Mouse (Mus musculus) hindbrain, embryonic 15.5 days (tissue): ENCODE measurements around the gene Il17rd. TPM values are rescaled to one million over a fixed set of nuclear protein-coding genes. Genes with fewer than 3 reads are reported as not detected.

ENCODE experiments used
- ATAC-seq: fragments of 200-750 bp; cut with Nextera tagmentation; 2 replicates; pipeline ENCODE4 v1.8.0; 2017; ENCODE audit warnings: low read depth, moderate number of reproducible peaks, moderate TSS enrichment; ENCODE audit not compliant: low FRiP score
- H3K27ac ChIP-seq: fragments of 300-500 bp; sonication (generic); replicated peaks from 2 replicates; pipeline ENCODE4 v1.5.1; 2015; ENCODE audit warnings: mild to moderate bottlenecking, inconsistent platforms
- H3K27me3 ChIP-seq: fragments of 300-500 bp; sonication (generic); 2 replicates; pipeline ENCODE4 v1.6.1; 2015; ENCODE audit warnings: control low read depth, inconsistent platforms
- H3K36me3 ChIP-seq: fragments of 300-500 bp; sonication (generic); 2 replicates; pipeline ENCODE4 v1.6.1; 2015; ENCODE audit warnings: control low read depth, inconsistent platforms
- H3K4me1 ChIP-seq: fragments of 300-500 bp; sonication (generic); replicated peaks from 2 replicates; pipeline ENCODE4 v1.6.1; 2015; ENCODE audit warnings: control low read depth, inconsistent platforms
- H3K4me2 ChIP-seq: fragments of 300-500 bp; sonication (generic); 2 replicates; pipeline ENCODE4 v1.6.1; 2015; ENCODE audit warnings: moderate library complexity, mild to moderate bottlenecking, inconsistent platforms
- H3K4me3 ChIP-seq: fragments of 300-500 bp; sonication (generic); 2 replicates; pipeline ENCODE4 v1.5.1; 2015; ENCODE audit warnings: mild to moderate bottlenecking, inconsistent platforms
- H3K9ac ChIP-seq: fragments of 300-500 bp; sonication (generic); 2 replicates; pipeline ENCODE4 v1.6.1; 2015; ENCODE audit warnings: inconsistent platforms
- H3K9me3 ChIP-seq: fragments of 300-500 bp; sonication (generic); 2 replicates; pipeline ENCODE4 v1.6.1; 2016; ENCODE audit warnings: control low read depth, inconsistent platforms
- WGBS: fragments of 180-500 bp; shearing (Covaris S2); methylation state at CpG from one replicate; pipeline ENCODE4 v1.1.7; 2015; 5-methylcytosine and 5-hydroxymethylcytosine counted together
- polyA plus RNA-seq: library from polyadenylated mRNA; unstranded; fragments of >200 nt; fragmentation: Nextera tagmentation; extraction: Ambion mirVana; gene quantifications from 2 replicates; pipeline ENCODE4 v1.2.1, GENCODE M21; 2015

The Il17rd gene
- polyA plus RNA-seq, 1 experiment from 2014 or later = 2.7 TPM

DNA sequence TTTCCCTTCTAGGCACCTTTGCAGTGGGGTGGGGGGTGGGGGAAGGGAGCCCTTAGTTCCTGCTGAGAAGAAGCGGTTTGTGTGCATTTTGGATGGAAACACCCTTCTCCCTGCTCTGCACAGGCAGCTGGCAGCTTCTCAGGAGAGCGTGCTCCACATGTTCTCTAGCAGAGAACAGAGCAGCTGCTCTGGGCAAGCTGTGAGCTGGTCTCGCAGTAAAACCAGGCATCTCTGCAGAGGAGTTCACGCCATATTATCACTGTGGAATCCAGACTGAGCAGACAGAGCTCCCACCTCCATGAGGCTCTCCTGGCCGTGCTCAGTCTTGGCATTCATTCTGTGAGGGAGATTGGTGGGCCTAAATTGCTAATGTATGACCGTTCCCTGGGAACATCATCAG lies 64.0 kb downstream of the Il17rd start:
- Histone ChIP-seq H3K4me3 (no peak overlapping the region), H3K4me2 (no peak overlapping the region), H3K36me3 (no peaks in the 10 kb centered on the region; the same call in 1 of the 2 replicates), H3K27me3 (no peaks in the 10 kb centered on the region), H3K4me1 (peaks cover 4% of the 10 kb centered on the region), H3K9me3 (no peaks in the 10 kb centered on the region), H3K27ac (peak overlapping the region; percentile 58; the same call in 1 of the 2 replicates), H3K9ac (no peak overlapping the region)
- WGBS = 53% methylated on average over 6 of the region's 6 CpGs
- no peak for ATAC-seq

DNA sequence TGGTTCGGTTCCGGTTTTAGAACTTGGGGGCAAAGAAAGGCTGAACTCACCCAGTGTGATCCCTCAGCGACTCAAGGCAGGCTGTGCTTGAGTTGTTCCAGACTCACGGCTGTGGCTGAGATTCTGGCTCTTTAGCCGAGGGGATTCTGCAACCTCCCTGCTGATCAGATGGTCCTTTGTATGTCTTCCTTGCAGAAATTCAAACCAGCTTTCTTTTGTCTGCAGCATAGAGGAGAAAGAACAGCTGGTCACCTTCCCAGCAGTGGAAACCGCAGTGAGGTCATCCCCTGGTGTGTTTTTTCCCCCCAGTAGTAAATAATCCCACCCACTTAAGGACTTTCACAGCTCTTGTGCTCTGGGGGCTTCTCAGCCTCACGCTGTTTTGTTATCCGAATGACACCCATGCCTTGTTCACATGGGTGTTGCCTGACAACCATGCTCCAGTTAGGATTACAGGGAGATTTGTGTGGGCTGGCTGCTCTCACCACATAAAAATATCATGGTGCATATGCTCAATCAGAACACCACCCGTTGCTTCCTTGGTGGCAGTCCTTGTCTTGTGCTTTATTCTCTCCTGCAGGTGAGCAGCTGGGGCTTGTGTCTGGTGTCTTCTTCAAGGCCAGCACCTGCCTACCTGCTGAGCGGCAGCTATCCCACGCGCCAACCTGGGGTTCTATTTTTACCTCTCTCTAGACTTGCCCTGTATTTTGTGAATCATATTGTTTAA lies 67.2 kb downstream of the Il17rd start:
- Histone ChIP-seq H3K36me3 (no peaks in the 10 kb centered on the region), H3K27ac (no peak overlapping the region), H3K4me1 (peaks cover 4% of the 10 kb centered on the region), H3K9me3 (no peaks in the 10 kb centered on the region), H3K4me3 (no peak overlapping the region), H3K9ac (no peak overlapping the region), H3K4me2 (no peak overlapping the region), H3K27me3 (no peaks in the 10 kb centered on the region)
- 56% methylated on average over 12 of the region's 12 CpGs for WGBS
- no peak for ATAC-seq

DNA sequence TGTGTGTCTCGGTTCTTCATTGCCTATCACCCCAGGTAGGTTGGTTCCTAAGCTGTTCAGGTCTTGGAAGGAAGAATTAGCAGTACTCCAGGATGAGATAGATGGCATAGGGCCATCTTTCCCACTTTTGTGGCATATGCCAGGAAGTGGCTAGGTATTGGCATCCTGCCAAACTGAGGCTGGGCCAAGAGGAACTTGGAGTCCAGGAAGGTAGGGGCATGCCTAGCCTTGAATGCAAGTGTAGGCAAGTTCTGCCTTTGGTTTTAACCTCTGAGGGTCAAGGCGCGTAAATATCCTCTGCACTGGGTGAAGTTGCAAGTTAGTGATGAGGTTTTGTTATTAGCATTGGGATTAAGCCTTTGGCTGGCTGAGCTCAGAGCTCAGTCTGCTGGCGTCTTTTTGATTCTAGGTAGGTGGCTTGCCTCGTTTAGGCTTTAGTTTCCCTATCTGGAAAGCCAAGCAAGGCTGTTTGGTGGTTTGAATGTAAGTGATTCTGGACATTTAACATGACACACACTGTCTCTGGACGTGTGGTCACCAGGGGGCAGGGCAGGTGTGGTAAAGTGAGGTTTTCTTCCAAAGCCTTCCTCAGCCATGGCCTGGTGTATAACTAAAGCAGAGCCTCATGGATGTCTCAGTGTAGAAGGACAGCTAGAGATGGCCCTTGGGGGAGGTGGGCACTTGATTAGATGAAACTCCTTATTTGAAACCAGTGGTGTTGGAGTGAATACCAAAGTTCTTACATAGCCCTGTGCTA lies 70.2 kb downstream of the Il17rd start:
- no peak overlapping the region for H3K9ac ChIP-seq

DNA sequence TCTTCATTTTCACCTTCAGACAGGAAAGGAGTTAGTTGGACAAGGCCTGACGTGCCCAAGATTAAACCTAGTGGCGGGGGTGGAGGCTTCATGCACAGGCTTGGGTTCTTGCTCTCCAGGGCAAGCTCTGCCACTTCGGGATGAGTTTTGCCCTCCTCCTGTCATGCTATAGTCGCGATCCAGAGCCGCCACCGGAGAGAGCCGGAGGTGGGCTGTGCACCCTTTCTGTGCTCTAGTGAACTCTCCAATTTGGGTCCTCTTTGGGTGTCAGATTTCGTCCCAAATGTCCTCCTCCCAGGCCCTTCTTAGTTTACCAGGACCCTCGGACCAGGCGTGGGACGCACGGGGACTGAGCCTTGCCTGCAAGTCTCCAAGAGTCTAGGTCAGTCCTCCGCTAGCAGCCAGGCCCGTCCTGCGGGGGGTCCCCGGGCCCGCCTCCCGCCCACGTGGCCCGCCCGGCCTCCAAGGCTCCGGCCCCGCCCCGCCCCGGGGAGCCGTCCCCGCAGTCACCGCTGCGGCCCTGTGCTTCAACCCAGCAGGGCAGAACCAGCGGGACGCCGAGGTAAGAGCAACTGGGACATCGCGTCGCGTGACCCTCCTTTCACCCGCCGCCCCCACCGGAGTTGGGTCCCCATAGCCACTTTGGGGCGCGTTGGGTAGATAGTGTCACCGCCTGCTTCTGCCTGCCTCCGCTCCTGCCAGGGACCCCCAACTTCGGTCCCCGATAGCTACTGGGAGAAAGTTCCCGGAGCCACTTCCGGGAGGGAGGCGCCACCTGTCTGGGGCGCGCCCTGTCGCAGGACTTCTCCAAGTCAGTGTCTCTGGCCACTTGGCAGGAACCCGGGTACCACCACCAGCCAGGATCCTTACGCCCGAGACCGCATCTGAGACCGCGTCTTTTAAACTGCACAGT lies 75.9 kb downstream of the Il17rd start, which contains the start of gene Arhgef3:
TSS of gene Arhgef3 (plus strand) at position 538 of the 913 bp plus-strand sequence.
- no peaks in the 10 kb centered on the region for H3K36me3 ChIP-seq
- ATAC-seq = peak; percentile 76; the same call in 1 of the 2 replicates
- WGBS = under 1% methylated on average over 58 of the region's 58 CpGs
- peak within 1 kb of the TSS; percentile 37 for H3K9ac ChIP-seq
- H3K4me1 ChIP-seq = peaks cover 13% of the 10 kb centered on the region
- no peak within 1 kb of the TSS for H3K27ac ChIP-seq
- peak within 1 kb of the TSS; percentile 48 for H3K4me3 ChIP-seq
- peak within 1 kb of the TSS; percentile 97 for H3K4me2 ChIP-seq
- H3K27me3 ChIP-seq = peaks cover 37% of the 10 kb centered on the region
- H3K9me3 ChIP-seq = no peaks in the 10 kb centered on the region

More for the DNA sequence above, 70.2 kb downstream of the Il17rd start:
- Histone ChIP-seq H3K9me3 (no peaks in the 10 kb centered on the region), H3K4me2 (no peak overlapping the region), H3K4me1 (no peaks in the 10 kb centered on the region), H3K27ac (no peak overlapping the region), H3K27me3 (peaks cover 12% of the 10 kb centered on the region), H3K36me3 (no peaks in the 10 kb centered on the region), H3K4me3 (no peak overlapping the region)
- no peak for ATAC-seq
- WGBS = 71% methylated on average over 6 of the region's 6 CpGs

DNA sequence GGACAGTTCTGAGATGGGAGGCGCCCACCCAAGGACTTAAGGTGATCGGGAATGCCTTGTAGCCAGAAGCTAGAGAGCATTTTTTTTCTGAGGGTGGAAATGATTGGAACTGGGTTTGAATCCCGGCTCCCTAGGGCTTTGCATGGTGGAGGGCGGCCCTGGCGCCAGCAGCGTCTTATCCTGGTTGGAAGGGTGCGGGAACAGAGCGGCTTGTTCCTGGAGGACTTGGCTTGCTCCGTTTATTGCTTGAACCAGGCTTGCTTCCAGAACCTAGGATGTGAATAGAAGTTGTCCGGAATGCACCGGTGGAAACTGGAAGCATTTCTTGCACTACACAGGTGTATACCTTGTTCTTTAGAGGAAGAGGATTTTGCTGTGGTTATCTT lies 76.5 kb downstream of the Il17rd start:
- H3K9me3 ChIP-seq = no peaks in the 10 kb centered on the region
- peaks cover 13% of the 10 kb centered on the region for H3K4me1 ChIP-seq
- H3K27me3 ChIP-seq = peaks cover 37% of the 10 kb centered on the region
- H3K36me3 ChIP-seq = no peaks in the 10 kb centered on the region
- no peak for ATAC-seq
- H3K27ac ChIP-seq = no peak overlapping the region
- H3K4me3 ChIP-seq = peak overlapping the region; percentile 48
- H3K9ac ChIP-seq = peak overlapping the region; percentile 37; the same call in 1 of the 2 replicates
- WGBS = 20% methylated on average over 11 of the region's 11 CpGs
- H3K4me2 ChIP-seq = peak overlapping the region; percentile 97

DNA sequence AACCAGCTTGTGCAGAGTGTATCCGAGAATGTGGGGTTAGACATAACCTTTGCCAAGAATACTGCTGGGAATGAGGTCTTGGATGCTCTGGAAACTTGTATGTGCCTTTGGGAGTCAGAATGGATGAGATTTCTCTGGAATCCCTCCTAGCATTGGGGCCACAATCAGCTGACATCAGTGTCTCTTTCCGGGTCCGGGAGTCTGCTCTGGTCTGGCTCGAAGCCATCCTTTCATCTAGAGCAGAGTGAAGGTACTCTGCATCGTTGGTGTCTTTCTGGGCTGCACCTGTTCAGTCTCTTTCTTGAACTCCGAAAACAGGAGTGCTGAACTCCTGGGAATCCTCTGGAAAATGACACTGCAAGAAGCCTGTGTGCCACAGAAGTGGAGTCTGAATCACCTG lies 77.2 kb downstream of the Il17rd start:
- no peak for ATAC-seq
- peak overlapping the region; percentile 97; the same call in 1 of the 2 replicates for H3K4me2 ChIP-seq
- no peak overlapping the region for H3K27ac ChIP-seq
- no peaks in the 10 kb centered on the region for H3K9me3 ChIP-seq
- H3K4me1 ChIP-seq = peaks cover 13% of the 10 kb centered on the region
- H3K4me3 ChIP-seq = no peak overlapping the region
- H3K9ac ChIP-seq = no peak overlapping the region
- peaks cover 37% of the 10 kb centered on the region for H3K27me3 ChIP-seq
- 78% methylated on average over 6 of the region's 6 CpGs for WGBS
- no peaks in the 10 kb centered on the region for H3K36me3 ChIP-seq

DNA sequence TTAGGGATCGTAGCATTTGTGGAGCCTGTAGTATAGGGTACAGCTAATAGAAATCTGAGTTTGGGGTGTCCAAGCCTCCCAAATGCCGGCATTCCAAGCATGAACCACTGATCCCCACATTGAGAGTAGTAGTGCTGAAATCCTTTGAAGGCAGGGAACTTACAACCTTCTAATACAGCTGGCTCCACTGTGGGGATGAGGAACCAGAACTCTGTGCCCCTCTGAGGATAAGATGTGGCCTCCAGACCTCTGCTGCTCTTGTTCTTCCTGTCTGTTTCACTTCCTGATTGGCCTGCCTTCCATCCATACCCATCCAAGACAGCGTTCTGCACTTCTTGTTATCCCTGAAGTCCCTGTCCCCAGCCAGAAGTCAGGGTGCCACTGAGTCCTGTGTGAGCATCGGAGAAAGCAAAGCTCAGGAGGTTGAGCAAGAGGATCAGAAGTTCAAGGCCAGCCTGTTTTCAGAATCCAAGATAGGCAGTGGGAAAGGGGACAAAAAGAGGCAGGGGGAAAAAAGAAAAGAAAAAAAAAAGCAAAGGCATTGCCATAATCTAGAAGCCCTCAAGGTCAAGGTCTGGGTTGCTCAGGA lies 77.9 kb downstream of the Il17rd start:
- WGBS = 84% methylated on average over 4 of the region's 4 CpGs
- Histone ChIP-seq H3K4me3 (no peak overlapping the region), H3K27me3 (peaks cover 37% of the 10 kb centered on the region), H3K36me3 (no peaks in the 10 kb centered on the region), H3K27ac (no peak overlapping the region), H3K9ac (no peak overlapping the region), H3K9me3 (no peaks in the 10 kb centered on the region), H3K4me2 (no peak overlapping the region), H3K4me1 (peaks cover 13% of the 10 kb centered on the region)
- no peak for ATAC-seq

DNA sequence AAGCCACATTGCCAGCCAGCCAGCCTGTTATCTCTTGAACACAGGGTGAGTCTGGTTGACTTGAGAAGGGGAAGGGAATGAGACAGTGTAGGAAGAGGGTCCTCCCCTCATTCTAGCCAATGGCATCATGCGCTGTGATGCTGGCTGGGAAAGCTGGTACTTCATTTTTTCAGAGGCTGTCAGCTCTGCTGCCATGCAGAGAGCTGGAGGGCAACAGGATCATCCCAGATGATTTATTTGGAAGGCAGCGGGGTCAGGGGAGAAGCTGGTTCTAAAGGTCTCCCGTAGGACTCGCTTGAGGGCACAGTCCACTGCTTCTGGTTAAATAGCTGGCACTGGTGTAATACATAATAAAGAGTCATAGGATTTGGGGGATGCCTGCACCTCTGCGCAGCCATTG lies 79.8 kb downstream of the Il17rd start:
- 84% methylated on average over 5 of the region's 5 CpGs for WGBS
- Histone ChIP-seq H3K9ac (no peak overlapping the region), H3K4me1 (peaks cover 13% of the 10 kb centered on the region), H3K4me3 (no peak overlapping the region), H3K36me3 (no peaks in the 10 kb centered on the region), H3K27ac (no peak overlapping the region), H3K4me2 (no peak overlapping the region), H3K9me3 (no peaks in the 10 kb centered on the region), H3K27me3 (peaks cover 28% of the 10 kb centered on the region)
- no peak for ATAC-seq

DNA sequence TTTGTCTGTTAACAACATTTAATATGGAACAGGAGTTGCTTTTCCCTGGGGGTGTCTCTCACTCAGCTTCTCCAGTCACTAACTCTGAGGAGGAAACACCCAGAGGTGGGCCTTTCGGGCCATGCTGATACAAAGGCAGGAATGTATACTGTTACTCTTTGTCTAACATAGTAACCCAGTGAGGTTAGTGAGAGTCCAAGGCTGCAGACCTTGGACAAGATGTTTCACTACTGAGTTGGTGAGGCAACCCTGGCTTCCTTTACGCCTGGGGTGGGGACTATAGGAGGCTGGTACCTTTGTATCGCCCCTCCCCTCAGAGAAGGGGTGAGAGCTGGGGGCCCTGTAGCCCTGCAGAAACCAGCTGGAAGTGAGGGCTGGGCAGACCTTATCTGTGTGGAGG lies 83.9 kb downstream of the Il17rd start:
- H3K4me2 ChIP-seq = no peak overlapping the region
- no peak overlapping the region for H3K4me3 ChIP-seq
- no peaks in the 10 kb centered on the region for H3K27me3 ChIP-seq
- H3K4me1 ChIP-seq = no peaks in the 10 kb centered on the region
- H3K9me3 ChIP-seq = no peaks in the 10 kb centered on the region
- ATAC-seq = no peak
- H3K36me3 ChIP-seq = no peaks in the 10 kb centered on the region
- WGBS = 87% methylated on average over 3 of the region's 3 CpGs
- H3K27ac ChIP-seq = no peak overlapping the region
- no peak overlapping the region for H3K9ac ChIP-seq

DNA sequence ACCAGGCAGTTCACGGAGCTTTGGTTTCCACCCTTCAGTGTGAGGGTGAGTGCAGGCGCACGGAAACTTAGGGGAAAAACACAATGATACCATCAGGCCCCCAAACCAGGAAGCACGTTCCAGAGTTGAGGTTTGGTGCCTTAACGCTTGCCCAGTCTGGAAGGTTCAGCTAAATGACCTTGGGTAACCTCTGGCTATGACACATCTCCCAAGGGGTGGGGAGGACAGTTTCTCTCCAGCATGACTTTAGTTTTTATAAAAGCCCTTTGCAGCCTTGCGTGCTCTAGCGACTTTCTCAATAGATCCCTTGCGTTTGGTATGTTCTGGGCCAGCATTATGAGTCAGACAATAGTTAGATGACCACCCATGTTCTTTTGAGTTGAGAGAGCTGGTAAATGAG lies 84.8 kb downstream of the Il17rd start:
- Histone ChIP-seq H3K4me3 (no peak overlapping the region), H3K36me3 (no peaks in the 10 kb centered on the region), H3K9ac (no peak overlapping the region), H3K27me3 (no peaks in the 10 kb centered on the region), H3K4me2 (no peak overlapping the region), H3K27ac (no peak overlapping the region), H3K4me1 (no peaks in the 10 kb centered on the region), H3K9me3 (no peaks in the 10 kb centered on the region)
- 53% methylated on average over 8 of the region's 8 CpGs for WGBS
- ATAC-seq = no peak

DNA sequence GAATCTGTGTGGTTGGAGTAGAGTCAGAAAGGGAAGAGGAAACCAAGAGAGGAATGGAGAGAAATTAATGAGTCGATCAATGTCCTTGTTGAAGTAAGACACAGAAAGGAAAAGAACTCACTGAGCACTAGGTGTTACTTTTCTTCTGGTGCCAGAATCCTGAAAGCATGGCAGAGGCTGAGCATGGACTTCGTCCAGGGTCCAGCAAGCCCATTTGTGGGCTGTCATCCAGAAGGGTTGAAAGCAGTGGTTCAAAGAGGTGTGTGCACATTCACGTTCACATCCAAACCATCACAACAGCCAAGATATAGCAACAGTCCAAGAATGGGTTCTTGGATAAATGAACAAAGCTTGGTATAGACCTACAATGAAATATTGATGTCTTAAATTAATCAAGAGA lies 91.3 kb downstream of the Il17rd start:
- Histone ChIP-seq H3K4me2 (no peak overlapping the region), H3K36me3 (no peaks in the 10 kb centered on the region), H3K27me3 (no peaks in the 10 kb centered on the region), H3K9ac (no peak overlapping the region), H3K4me3 (no peak overlapping the region), H3K9me3 (no peaks in the 10 kb centered on the region), H3K4me1 (no peaks in the 10 kb centered on the region), H3K27ac (no peak overlapping the region)
- ATAC-seq = no peak
- 95% methylated on average over 3 of the region's 3 CpGs for WGBS
